Mouse (Mus musculus) limb, embryonic 10.5 days (tissue): ENCODE results near the gene Daam2. TPM values are rescaled to one million over a fixed set of nuclear protein-coding genes. Genes with fewer than 3 reads are reported as not detected.

Experiments used
- DNase-seq: peaks from one replicate; pipeline ENCODE4 v3.0.0-alpha.2; 2017; ENCODE audit warnings: low spot score
- H3K27ac ChIP-seq: fragments of 300-500 bp; sonication (generic); 2 replicates; pipeline ENCODE4 v1.5.1; 2016; ENCODE audit warnings: mild to moderate bottlenecking
- H3K27me3 ChIP-seq: fragments of 300-500 bp; sonication (generic); 2 replicates; pipeline ENCODE4 v1.6.1; 2016; ENCODE audit warnings: low read depth, mild to moderate bottlenecking; ENCODE audit not compliant: poor library complexity, severe bottlenecking
- H3K36me3 ChIP-seq: fragments of 300-500 bp; sonication (generic); 2 replicates; pipeline ENCODE4 v1.6.1; 2016; ENCODE audit warnings: mild to moderate bottlenecking, moderate library complexity
- H3K4me1 ChIP-seq: fragments of 300-500 bp; sonication (generic); 2 replicates; pipeline ENCODE4 v1.6.1; 2016
- H3K4me3 ChIP-seq: fragments of 300-500 bp; sonication (generic); 2 replicates; pipeline ENCODE4 v1.5.1; 2016; ENCODE audit warnings: mild to moderate bottlenecking, moderate library complexity
- H3K9me3 ChIP-seq: fragments of 300-500 bp; sonication (generic); replicated peaks from 2 replicates; pipeline ENCODE4 v1.6.1; 2016; ENCODE audit warnings: mild to moderate bottlenecking
- WGBS: fragments of 180-500 bp; shearing (Covaris S2); methylation state at CpG from one replicate; pipeline ENCODE4 v1.1.7; 2016; 5-methylcytosine and 5-hydroxymethylcytosine counted together
- polyA plus RNA-seq: library from polyadenylated mRNA; unstranded; fragments of >200 nt; fragmentation: Nextera tagmentation; extraction: Ambion mirVana; gene quantifications from 2 replicates; pipeline ENCODE4 v1.2.1, GENCODE M21; 2016

Gene Daam2
- polyA plus RNA-seq, 1 experiment from 2014 or later, result 10.7 TPM

DNA sequence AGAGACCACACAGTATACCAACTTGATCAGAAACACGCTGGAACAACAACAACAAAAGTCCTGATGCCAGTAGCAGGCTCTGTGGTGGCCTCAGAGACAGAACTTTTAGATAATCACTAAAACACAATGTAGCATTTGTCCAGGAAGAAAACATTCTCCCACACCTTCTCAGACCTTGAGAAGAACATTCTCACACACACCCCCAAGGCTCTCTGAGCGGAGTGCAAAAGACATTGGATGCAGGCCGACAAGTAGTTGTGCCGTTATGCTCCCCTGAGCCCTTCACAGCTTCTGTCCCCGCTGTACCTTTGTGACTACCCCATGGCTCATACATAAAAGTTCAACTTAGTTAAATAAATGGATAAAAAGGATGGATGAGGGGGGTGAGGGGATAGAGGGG is 37.6 kb downstream of the Daam2 start:
- Histone ChIP-seq H3K9me3 (no peaks in the 10 kb centered on the region), H3K4me3 (no peak overlapping the region), H3K27ac (no peak overlapping the region), H3K27me3 (no peaks in the 10 kb centered on the region), H3K4me1 (peaks cover 15% of the 10 kb centered on the region), H3K36me3 (peaks cover 12% of the 10 kb centered on the region)
- DNase-seq, result no peak
- 89% methylated on average over 5 of the region's 5 CpGs for WGBS

DNA sequence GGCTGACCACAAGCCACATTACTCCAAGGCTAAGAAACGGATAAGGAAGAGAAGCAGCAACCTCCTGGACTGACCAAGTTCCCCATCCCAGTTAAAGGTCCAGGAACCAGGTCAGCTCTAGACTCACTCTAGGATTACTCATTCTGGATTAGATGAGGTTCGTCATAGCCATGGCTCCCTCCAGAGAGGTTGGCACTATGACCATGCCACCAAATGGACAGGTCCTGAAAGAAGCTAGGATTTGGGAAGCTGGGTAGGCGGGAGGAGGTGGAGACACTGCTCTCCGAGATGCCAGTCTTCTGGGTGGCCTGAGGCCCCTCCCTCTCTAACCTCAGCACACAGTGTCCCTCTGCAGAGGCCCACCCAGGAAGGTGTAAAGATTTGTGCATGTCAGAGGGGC is 38.2 kb downstream of the Daam2 start:
- Histone ChIP-seq H3K36me3 (peaks cover 9% of the 10 kb centered on the region), H3K4me3 (no peak overlapping the region), H3K27me3 (no peaks in the 10 kb centered on the region), H3K4me1 (peaks cover 15% of the 10 kb centered on the region), H3K9me3 (no peaks in the 10 kb centered on the region), H3K27ac (no peak overlapping the region)
- DNase-seq, result no peak
- 80% methylated on average over 4 of the region's 4 CpGs for WGBS

DNA sequence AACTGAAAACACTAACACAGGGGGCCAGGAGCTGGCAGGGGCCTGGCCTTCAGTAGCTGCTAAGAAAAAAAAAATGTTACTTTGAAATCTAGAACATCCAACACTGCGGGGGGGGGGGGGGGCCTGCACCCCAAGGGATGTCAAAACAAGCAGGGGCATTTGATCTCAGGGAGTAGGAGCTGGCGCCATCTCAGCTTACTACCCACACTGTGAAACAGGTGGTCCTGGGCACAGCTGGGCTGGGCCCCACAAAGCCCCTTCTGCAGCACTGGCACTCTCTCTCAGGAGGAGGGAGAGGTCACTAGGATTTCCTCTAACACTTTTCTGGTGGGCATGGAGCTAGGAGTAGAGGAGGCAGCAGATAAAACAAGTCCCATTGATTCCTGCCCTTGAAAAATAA is 39.6 kb downstream of the Daam2 start:
- Histone ChIP-seq H3K4me1 (peaks cover 20% of the 10 kb centered on the region), H3K36me3 (peaks cover 6% of the 10 kb centered on the region; the same call in 1 of the 2 replicates), H3K27ac (peak overlapping the region; percentile 50; the same call in 1 of the 2 replicates), H3K27me3 (no peaks in the 10 kb centered on the region), H3K4me3 (no peak overlapping the region), H3K9me3 (no peaks in the 10 kb centered on the region)
- DNase-seq, result no peak
- 45% methylated on average over 2 of the region's 2 CpGs for WGBS

DNA sequence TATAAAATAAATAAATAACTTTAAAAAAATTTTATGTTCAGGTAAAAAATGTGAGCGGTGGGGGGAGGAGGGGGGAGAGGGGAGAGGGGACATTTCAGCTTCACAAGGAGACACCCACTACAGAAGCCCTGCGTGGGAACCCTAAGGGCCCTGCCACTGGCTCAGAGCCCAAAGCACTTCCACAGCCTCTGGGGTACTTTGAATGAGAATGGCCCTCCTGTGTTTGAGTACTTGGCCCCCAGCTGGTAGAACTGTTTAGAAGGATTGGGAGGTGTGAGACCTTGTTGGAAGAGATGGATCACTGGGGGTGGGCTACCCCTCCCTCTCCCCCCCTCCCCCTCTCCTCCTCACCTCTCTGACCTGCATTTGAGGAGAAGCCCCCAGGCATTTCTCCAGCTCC is 41.7 kb downstream of the Daam2 start:
- peaks cover 20% of the 10 kb centered on the region for H3K4me1 ChIP-seq
- WGBS, result 39% methylated on average over 2 of the region's 2 CpGs
- no peaks in the 10 kb centered on the region for H3K9me3 ChIP-seq
- no peak for DNase-seq
- H3K27me3 ChIP-seq, result no peaks in the 10 kb centered on the region
- H3K36me3 ChIP-seq, result peaks cover 11% of the 10 kb centered on the region; the same call in 1 of the 2 replicates
- H3K27ac ChIP-seq, result 0 out of 2 replicates have a peak overlapping the region, but pooled peaks have one; percentile 25
- H3K4me3 ChIP-seq, result no peak overlapping the region

DNA sequence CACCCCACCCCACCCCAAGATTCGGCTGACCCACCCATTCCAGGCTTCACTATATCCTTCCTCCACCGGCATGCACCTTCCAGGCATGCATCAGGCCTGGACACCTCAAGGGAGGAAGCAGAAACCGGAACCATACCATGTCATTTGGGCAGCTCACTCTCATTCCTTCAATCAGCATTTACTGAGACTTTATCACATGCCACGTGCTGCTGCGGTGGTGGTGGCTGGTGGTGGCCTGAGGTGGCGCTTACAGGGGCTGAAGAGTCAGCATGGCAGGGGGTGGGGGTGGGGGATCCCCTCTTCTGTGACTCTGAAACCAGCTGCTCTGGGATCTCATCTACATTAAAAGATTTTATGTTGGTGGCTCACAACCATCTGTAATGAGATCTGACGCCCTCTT is 42.1 kb downstream of the Daam2 start:
- 55% methylated on average over 7 of the region's 7 CpGs for WGBS
- Histone ChIP-seq H3K27me3 (no peaks in the 10 kb centered on the region), H3K4me1 (peaks cover 20% of the 10 kb centered on the region), H3K4me3 (no peak overlapping the region), H3K36me3 (peaks cover 11% of the 10 kb centered on the region; the same call in 1 of the 2 replicates), H3K9me3 (no peaks in the 10 kb centered on the region), H3K27ac (no peak overlapping the region)
- no peak for DNase-seq

DNA sequence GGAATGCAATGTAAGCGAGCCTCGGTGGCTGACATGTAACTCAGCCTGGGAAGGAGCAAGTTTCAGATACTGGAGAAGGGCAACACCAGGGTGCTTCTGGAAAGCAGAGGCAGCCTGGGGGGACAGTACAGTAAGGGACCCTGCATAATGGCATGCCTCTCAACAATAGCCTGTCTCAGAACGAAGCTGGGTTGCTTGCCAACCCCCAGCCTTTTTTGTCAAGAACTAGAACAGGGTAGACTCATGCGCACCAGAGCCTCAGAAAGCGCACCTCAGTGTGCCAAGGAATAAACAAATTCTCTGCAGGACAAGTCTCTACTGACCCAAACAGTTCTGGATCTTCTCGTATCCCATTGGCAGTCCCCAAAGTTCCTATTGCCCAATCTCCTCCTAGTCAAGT is 43.5 kb downstream of the Daam2 start:
- H3K36me3 ChIP-seq, result peaks cover 11% of the 10 kb centered on the region; the same call in 1 of the 2 replicates
- WGBS, result 86% methylated on average over 6 of the region's 6 CpGs
- no peak overlapping the region for H3K27ac ChIP-seq
- H3K4me3 ChIP-seq, result no peak overlapping the region
- peaks cover 26% of the 10 kb centered on the region for H3K4me1 ChIP-seq
- no peaks in the 10 kb centered on the region for H3K27me3 ChIP-seq
- H3K9me3 ChIP-seq, result no peaks in the 10 kb centered on the region
- DNase-seq, result no peak

- no peaks in the 10 kb centered on the region for H3K27me3 ChIP-seq
- H3K9me3 ChIP-seq, result no peaks in the 10 kb centered on the region
- WGBS, result 73% methylated on average over 7 of the region's 7 CpGs
- H3K36me3 ChIP-seq, result peaks cover 11% of the 10 kb centered on the region; the same call in 1 of the 2 replicates
- H3K4me1 ChIP-seq, result peaks cover 26% of the 10 kb centered on the region
- H3K4me3 ChIP-seq, result no peak overlapping the region
- H3K27ac ChIP-seq, result no peak overlapping the region
- DNase-seq, result no peak
Observed at GRCm38 (mm10) chr17:49519576-49520247, 44.4 kb downstream of the Daam2 start.

DNA sequence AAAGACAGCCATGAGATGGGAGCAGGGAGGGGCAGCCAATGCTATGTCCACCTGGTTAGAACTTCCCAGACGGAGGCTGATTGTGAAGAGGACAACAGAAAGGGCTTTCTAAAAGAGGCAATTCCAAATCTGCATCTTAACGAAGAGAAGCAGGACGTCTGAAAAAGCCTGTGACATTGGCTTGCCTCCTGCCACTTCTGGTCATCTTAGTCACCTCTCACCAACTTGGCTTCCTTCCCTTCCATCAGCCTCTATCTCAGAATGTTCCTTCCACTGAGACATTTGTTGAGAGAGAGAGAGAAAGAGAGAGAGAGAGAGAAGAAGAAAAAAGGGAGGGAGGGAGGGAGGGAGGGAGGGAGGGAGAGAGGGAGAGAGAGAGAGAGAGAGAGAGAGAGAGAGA is 47.1 kb downstream of the Daam2 start:
- H3K27me3 ChIP-seq, result no peaks in the 10 kb centered on the region
- H3K27ac ChIP-seq, result no peak overlapping the region
- no peaks in the 10 kb centered on the region for H3K9me3 ChIP-seq
- peaks cover 14% of the 10 kb centered on the region for H3K4me1 ChIP-seq
- H3K36me3 ChIP-seq, result 0 out of 2 replicates have a peak, but pooled peaks cover 5% of the 10 kb centered on the region
- DNase-seq, result no peak
- no peak overlapping the region for H3K4me3 ChIP-seq
- 73% methylated on average over 3 of the region's 3 CpGs for WGBS

DNA sequence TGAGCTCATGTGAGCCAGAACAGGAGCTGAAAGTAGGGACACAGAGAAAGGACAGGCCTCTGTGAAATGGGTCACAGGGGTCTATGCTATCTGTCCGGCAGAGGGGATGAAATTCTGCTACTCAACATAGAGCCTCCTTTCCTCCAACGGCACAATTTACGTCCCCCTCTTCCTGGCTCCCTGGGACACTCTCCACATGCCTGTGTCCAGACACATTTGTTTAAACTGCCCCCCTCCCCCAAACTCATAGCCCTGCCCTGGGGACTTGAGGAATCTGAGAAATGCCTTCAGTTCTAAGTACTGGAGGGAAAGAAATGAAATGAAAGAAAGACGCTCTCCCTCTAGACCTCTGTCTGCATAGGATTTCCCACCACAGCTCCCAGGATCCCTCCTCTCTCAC is 48.5 kb downstream of the Daam2 start:
- Histone ChIP-seq H3K36me3 (peaks cover 16% of the 10 kb centered on the region), H3K27ac (no peak overlapping the region), H3K9me3 (no peaks in the 10 kb centered on the region), H3K27me3 (no peaks in the 10 kb centered on the region), H3K4me1 (peaks cover 14% of the 10 kb centered on the region), H3K4me3 (no peak overlapping the region)
- no peak for DNase-seq
- 50% methylated on average over 4 of the region's 4 CpGs for WGBS

DNA sequence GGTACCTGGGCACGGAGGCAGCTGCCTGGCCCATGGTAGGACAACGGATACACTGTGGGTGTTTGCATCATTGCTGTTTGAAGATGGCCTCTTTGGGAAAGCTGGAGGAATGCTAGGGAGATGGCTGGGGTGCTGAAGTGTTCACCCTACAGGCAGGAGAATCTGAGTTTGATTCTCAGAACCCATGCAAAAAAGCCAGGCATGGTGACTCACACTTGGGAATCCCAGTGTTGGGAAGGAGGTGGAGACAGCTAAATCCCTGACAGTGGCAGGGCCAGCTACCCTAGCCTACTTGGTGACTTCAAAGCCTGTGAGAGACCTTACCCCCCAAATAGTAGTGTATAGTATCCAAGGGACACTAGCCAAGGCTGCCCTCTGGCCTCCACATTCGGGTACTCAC is 49.0 kb downstream of the Daam2 start:
- H3K4me3 ChIP-seq, result no peak overlapping the region
- H3K36me3 ChIP-seq, result peaks cover 16% of the 10 kb centered on the region
- no peaks in the 10 kb centered on the region for H3K27me3 ChIP-seq
- no peak overlapping the region for H3K27ac ChIP-seq
- no peaks in the 10 kb centered on the region for H3K9me3 ChIP-seq
- no peak for DNase-seq
- WGBS, result 91% methylated on average over 3 of the region's 3 CpGs
- H3K4me1 ChIP-seq, result peaks cover 14% of the 10 kb centered on the region

- Histone ChIP-seq H3K4me1 (peaks cover 8% of the 10 kb centered on the region), H3K27me3 (no peaks in the 10 kb centered on the region), H3K4me3 (no peak overlapping the region), H3K9me3 (no peaks in the 10 kb centered on the region), H3K27ac (no peak overlapping the region), H3K36me3 (peaks cover 10% of the 10 kb centered on the region)
- 81% methylated on average over 5 of the region's 5 CpGs for WGBS
- no peak for DNase-seq
Observed at GRCm38 (mm10) chr17:49512671-49513085, 51.5 kb downstream of the Daam2 start.

DNA sequence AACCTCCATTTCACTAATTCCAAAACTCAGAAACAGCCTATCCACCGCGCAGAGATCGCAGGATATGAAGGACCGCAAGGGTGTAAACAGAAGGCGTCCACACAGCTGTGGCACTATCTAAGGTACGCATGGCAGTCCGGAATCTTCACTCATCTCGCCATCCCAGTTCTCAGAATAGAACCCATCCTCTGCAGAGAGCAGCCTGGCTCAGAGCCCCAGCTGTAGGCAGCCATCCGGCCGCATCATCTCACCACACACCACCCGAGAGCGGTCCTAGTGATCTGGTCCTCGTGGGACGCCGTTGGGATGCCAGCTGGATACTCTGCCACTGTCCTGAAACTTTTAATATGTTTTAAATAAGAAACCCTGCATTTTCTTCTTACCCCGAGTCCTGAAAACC is 54.7 kb downstream of the Daam2 start:
- Histone ChIP-seq H3K36me3 (peaks cover 10% of the 10 kb centered on the region), H3K27me3 (no peaks in the 10 kb centered on the region), H3K4me3 (no peak overlapping the region), H3K9me3 (no peaks in the 10 kb centered on the region), H3K4me1 (no peaks in the 10 kb centered on the region), H3K27ac (no peak overlapping the region)
- 94% methylated on average over 16 of the region's 16 CpGs for WGBS
- DNase-seq, result no peak

- Histone ChIP-seq H3K36me3 (peaks cover 6% of the 10 kb centered on the region; the same call in 1 of the 2 replicates), H3K4me3 (no peak overlapping the region), H3K27me3 (no peaks in the 10 kb centered on the region), H3K27ac (no peak overlapping the region), H3K4me1 (peaks cover 11% of the 10 kb centered on the region), H3K9me3 (no peaks in the 10 kb centered on the region)
- WGBS, result 81% methylated on average over 6 of the region's 6 CpGs
- DNase-seq, result no peak
Observed at GRCm38 (mm10) chr17:49503246-49503900, 60.8 kb downstream of the Daam2 start.
